7 mouse cellular contexts compared by ENCODE assay signal in genomic region chr15:98870179-98871069, GRCm38 (mm10). TPM values are rescaled to one million over a fixed set of nuclear protein-coding genes. Genes with fewer than 3 reads are reported as not detected.
DNase-seq lines count a peak whose midpoint lies in the region; ATAC-seq and TF ChIP-seq lines count a peak whose summit lies in the region.

No protein-coding gene starts in this region.

- H3K4me1 ChIP-seq in MEL (ENCODE audit: control insufficient read depth in 1 of 2, insufficient read depth in 2 of 2, low read length in 2 of 2), result peaks cover 14 to 21% of the 10 kb centered on the region in 2 experiments
- peaks cover 6% of the 10 kb centered on the region; the same call in 1 of the 2 replicates for H3K4me1 ChIP-seq in embryonic fibroblast, embryonic 13.5 days (ENCODE audit: control insufficient read depth, insufficient read depth, low read length)
- H3K4me1 ChIP-seq in hindbrain, embryonic 10.5 days (replicated peaks), result peaks cover 48% of the 10 kb centered on the region
- H3K4me1 ChIP-seq in limb, embryonic 12.5 days (replicated peaks), result peaks cover 33% of the 10 kb centered on the region
- H3K4me1 ChIP-seq in midbrain, embryonic 16.5 days (ENCODE audit: control insufficient read depth, insufficient read depth, low read length), result peaks cover 39% of the 10 kb centered on the region

- peaks cover 66% of the 10 kb centered on the region for H3K79me2 ChIP-seq in MEL (ENCODE audit: control insufficient read depth, insufficient read depth, low read length, poor library complexity)

- peak; percentile 48 for DNase-seq in A20 (ENCODE audit: low read depth, low spot score)
- peak; percentile 54 for DNase-seq in MEL (ENCODE audit: low read depth, low spot score)
- DNase-seq in hindbrain, embryonic 10.5 days (ENCODE audit: low spot score), result peak; percentile 38
- DNase-seq in frontal cortex, postnatal 25 days (ENCODE audit: low spot score in 2 of 2), result no peak

- TF ChIP-seq EP300 in MEL (IDR thresholded peaks at IDR 0.05; ENCODE audit: low read depth in 1 of 2, low read length in 2 of 2), result no peak

- peaks cover 2 to 23% of the 10 kb centered on the region in 2 experiments; a peak in 3 of 4 replicates for H3K36me3 ChIP-seq in MEL (ENCODE audit: control insufficient read depth in 1 of 2, insufficient read depth in 2 of 2, low read length in 2 of 2)
- H3K36me3 ChIP-seq in hindbrain, embryonic 10.5 days, result peaks cover 31% of the 10 kb centered on the region
- peaks cover 14% of the 10 kb centered on the region for H3K36me3 ChIP-seq in limb, embryonic 12.5 days
- peaks cover 7% of the 10 kb centered on the region for H3K36me3 ChIP-seq in midbrain, embryonic 16.5 days (ENCODE audit: control insufficient read depth, insufficient read depth, low read length)

- TF ChIP-seq CTCF in MEL (IDR thresholded peaks at IDR 0.05 in 2 of 3, conservative IDR thresholded peaks at IDR 0.05 in 1 of 3; ENCODE audit: control insufficient read depth in 1 of 3, insufficient read depth in 1 of 3, low read depth in 2 of 3, low read length in 3 of 3, poor library complexity in 1 of 3, severe bottlenecking in 1 of 3), result no peak
- no peak for TF ChIP-seq CTCF in embryonic fibroblast, embryonic 13.5 days (IDR thresholded peaks at IDR 0.05; ENCODE audit: borderline replicate concordance, insufficient read depth, low read length)

- peak overlapping the region; percentile 86 for H3K27ac ChIP-seq in MEL (ENCODE audit: control insufficient read depth, low read depth, low read length)
- peak overlapping the region; percentile 23; the same call in 1 of the 2 replicates for H3K27ac ChIP-seq in embryonic fibroblast, embryonic 13.5 days (ENCODE audit: insufficient read depth, low read length)
- H3K27ac ChIP-seq in hindbrain, embryonic 10.5 days, result peak overlapping the region; percentile 99
- peak overlapping the region; percentile 99; the same call in 1 of the 2 replicates for H3K27ac ChIP-seq in limb, embryonic 12.5 days
- H3K27ac ChIP-seq in midbrain, embryonic 16.5 days (ENCODE audit: low read length), result peak overlapping the region; percentile 99

- 0 out of 4 replicates have a peak, but pooled peaks of 1 of the 2 experiments have one; percentile 10 for TF ChIP-seq POLR2A in MEL (IDR thresholded peaks at IDR 0.05; ENCODE audit: control insufficient read depth in 1 of 2, insufficient read depth in 1 of 2, low read depth in 1 of 2, low read length in 2 of 2, poor library complexity in 1 of 2)
- no peak; the same call in 1 of the 2 replicates for TF ChIP-seq POLR2A in embryonic fibroblast, embryonic 13.5 days (IDR thresholded peaks at IDR 0.05; ENCODE audit: low read depth, low read length)

- WGBS in hindbrain, embryonic 10.5 days, result under 1% methylated on average over 16 of the region's 16 CpGs
- WGBS in limb, embryonic 12.5 days, result under 1% methylated on average over 15 of the region's 16 CpGs
- WGBS in midbrain, embryonic 16.5 days, result under 1% methylated on average over 15 of the region's 16 CpGs

- H3K27me3 ChIP-seq in MEL (ENCODE audit: control insufficient read depth in 1 of 2, insufficient read depth in 2 of 2, low read length in 2 of 2), result no peaks in the 10 kb centered on the region
- H3K27me3 ChIP-seq in hindbrain, embryonic 10.5 days (ENCODE audit: insufficient read depth, poor library complexity, severe bottlenecking), result no peaks in the 10 kb centered on the region
- no peaks in the 10 kb centered on the region for H3K27me3 ChIP-seq in limb, embryonic 12.5 days
- no peaks in the 10 kb centered on the region for H3K27me3 ChIP-seq in midbrain, embryonic 16.5 days (ENCODE audit: control insufficient read depth, insufficient read depth, low read depth, low read length)

- H3K9me3 ChIP-seq in MEL (replicated peaks; ENCODE audit: insufficient read depth, low read length), result no peaks in the 10 kb centered on the region
- H3K9me3 ChIP-seq in hindbrain, embryonic 10.5 days, result no peaks in the 10 kb centered on the region
- H3K9me3 ChIP-seq in limb, embryonic 12.5 days, result no peaks in the 10 kb centered on the region
- no peaks in the 10 kb centered on the region for H3K9me3 ChIP-seq in midbrain, embryonic 16.5 days (replicated peaks; ENCODE audit: control insufficient read depth, low read length, poor library complexity, severe bottlenecking)

- no peak for TF ChIP-seq RAD21 in MEL (IDR thresholded peaks at IDR 0.05; ENCODE audit: low read depth, low read length)

- peak overlapping the region; percentile 78 to 92 for H3K4me3 ChIP-seq in MEL (ENCODE audit: control insufficient read depth in 1 of 2, insufficient read depth in 1 of 2, low read depth in 2 of 2, low read length in 2 of 2)
- peak overlapping the region; percentile 84 for H3K4me3 ChIP-seq in embryonic fibroblast, embryonic 13.5 days (ENCODE audit: insufficient read depth, low read length)
- H3K4me3 ChIP-seq in hindbrain, embryonic 10.5 days, result peak overlapping the region; percentile 99
- peak overlapping the region; percentile 95 for H3K4me3 ChIP-seq in limb, embryonic 12.5 days (replicated peaks)
- peak overlapping the region; percentile 98 for H3K4me3 ChIP-seq in midbrain, embryonic 16.5 days (ENCODE audit: low read depth, low read length)

- H3K9ac ChIP-seq in MEL (ENCODE audit: control insufficient read depth, low read depth, low read length, poor library complexity, severe bottlenecking), result peak overlapping the region; percentile 96
- peak overlapping the region; percentile 98 for H3K9ac ChIP-seq in limb, embryonic 12.5 days (replicated peaks)
- H3K9ac ChIP-seq in midbrain, embryonic 16.5 days (ENCODE audit: low read depth, low read length), result peak overlapping the region; percentile 97

- H3K4me2 ChIP-seq in limb, embryonic 12.5 days, result peak overlapping the region; percentile 99
- H3K4me2 ChIP-seq in midbrain, embryonic 16.5 days (ENCODE audit: low read length), result peak overlapping the region; percentile 100

- no peak for ATAC-seq in limb, embryonic 12.5 days (ENCODE audit: insufficient number of reproducible peaks, insufficient read depth, low FRiP score, low TSS enrichment, low read depth)
- ATAC-seq in midbrain, embryonic 16.5 days, result no peak

TF ChIP-seq in MEL, 35 proteins besides CTCF, POLR2A, EP300 and RAD21 (continues in another document):
- TF ChIP-seq POLR2AphosphoS2 (IDR thresholded peaks at IDR 0.05; ENCODE audit: low read length), result no peak
- TF ChIP-seq KAT2A (conservative IDR thresholded peaks at IDR 0.05; ENCODE audit: low read depth, low read length), result no peak
- TF ChIP-seq E2F4 (IDR thresholded peaks at IDR 0.05; ENCODE audit: borderline replicate concordance, low read depth, low read length), result no peak
- peak; percentile 27; the same call in 1 of the 2 replicates for TF ChIP-seq SIN3A (IDR thresholded peaks at IDR 0.05; ENCODE audit: low read length)

RNA-seq across cellular contexts. Expression of gene Kmt2d, which starts 0.6 kb away (rescaled TPM):
- total RNA-seq in MEL (2012; rRNA removed), result 12.5 and 15.4 TPM in 2 replicates
- 10 to 100 TPM; 42.0 to 47.7 TPM for polyA plus RNA-seq in MEL (2012; ENCODE audit: insufficient read depth in 1 of 2, insufficient read length in 2 of 2, low read depth in 1 of 2, low replicate concordance in 2 of 2, missing spikeins in 1 of 2)
- polyA plus RNA-seq in embryonic fibroblast, embryonic 13.5 days (2011; ENCODE audit: insufficient read length, low read depth, missing spikeins), result 28.0 and 31.5 TPM in 2 replicates
- 10.2 and 11.2 TPM in 2 replicates for polyA plus RNA-seq in hindbrain, embryonic 10.5 days (2016; fragmentation: Nextera tagmentation; extraction: Ambion mirVana)
- 13.0 and 14.4 TPM in 2 replicates for polyA plus RNA-seq in limb, embryonic 12.5 days (2016; fragmentation: Nextera tagmentation; extraction: Ambion mirVana)
- polyA plus RNA-seq in midbrain, embryonic 16.5 days (2015; fragmentation: Nextera tagmentation; extraction: Ambion mirVana), result 10.1 and 11.8 TPM in 2 replicates

RNA-seq across cellular contexts. Expression of gene Rhebl1, which starts 23.9 kb away (rescaled TPM):
- 9.4 and 10.1 TPM in 2 replicates for total RNA-seq in MEL (2012; rRNA removed)
- polyA plus RNA-seq in MEL (2012; ENCODE audit: insufficient read depth in 1 of 2, insufficient read length in 2 of 2, low read depth in 1 of 2, low replicate concordance in 2 of 2, missing spikeins in 1 of 2), result 10 to 100 TPM in 1 of 2 experiments, not detected in 1; 16.6 TPM
- 6.0 and 7.8 TPM in 2 replicates for polyA plus RNA-seq in embryonic fibroblast, embryonic 13.5 days (2011; ENCODE audit: insufficient read length, low read depth, missing spikeins)
- 21.0 and 25.7 TPM in 2 replicates for polyA plus RNA-seq in hindbrain, embryonic 10.5 days (2016; fragmentation: Nextera tagmentation; extraction: Ambion mirVana)
- polyA plus RNA-seq in limb, embryonic 12.5 days (2016; fragmentation: Nextera tagmentation; extraction: Ambion mirVana), result 23.9 and 25.8 TPM in 2 replicates
- 37.2 and 38.7 TPM in 2 replicates for polyA plus RNA-seq in midbrain, embryonic 16.5 days (2015; fragmentation: Nextera tagmentation; extraction: Ambion mirVana)

RNA-seq across cellular contexts. Expression of gene Dhh, which starts 27.9 kb away (rescaled TPM):
- total RNA-seq in MEL (2012; rRNA removed), result 0.12 TPM in 1 of 2 replicates, not detected in the other
- not detected for polyA plus RNA-seq in MEL (2012; ENCODE audit: insufficient read depth in 1 of 2, insufficient read length in 2 of 2, low read depth in 1 of 2, low replicate concordance in 2 of 2, missing spikeins in 1 of 2)
- 0.14 and 0.27 TPM in 2 replicates for polyA plus RNA-seq in embryonic fibroblast, embryonic 13.5 days (2011; ENCODE audit: insufficient read length, low read depth, missing spikeins)
- 0.42 and 0.46 TPM in 2 replicates for polyA plus RNA-seq in hindbrain, embryonic 10.5 days (2016; fragmentation: Nextera tagmentation; extraction: Ambion mirVana)
- 0.52 and 0.74 TPM in 2 replicates for polyA plus RNA-seq in limb, embryonic 12.5 days (2016; fragmentation: Nextera tagmentation; extraction: Ambion mirVana)
- polyA plus RNA-seq in midbrain, embryonic 16.5 days (2015; fragmentation: Nextera tagmentation; extraction: Ambion mirVana), result 0.36 and 0.39 TPM in 2 replicates

RNA-seq across cellular contexts. Expression of gene Prkag1, which starts 39.1 kb away (rescaled TPM):
- 122 and 126 TPM in 2 replicates for total RNA-seq in MEL (2012; rRNA removed)
- 100 to 1,000 TPM; 141 to 348 TPM for polyA plus RNA-seq in MEL (2012; ENCODE audit: insufficient read depth in 1 of 2, insufficient read length in 2 of 2, low read depth in 1 of 2, low replicate concordance in 2 of 2, missing spikeins in 1 of 2)
- polyA plus RNA-seq in embryonic fibroblast, embryonic 13.5 days (2011; ENCODE audit: insufficient read length, low read depth, missing spikeins), result 94.2 and 101 TPM in 2 replicates
- polyA plus RNA-seq in hindbrain, embryonic 10.5 days (2016; fragmentation: Nextera tagmentation; extraction: Ambion mirVana), result 88.7 and 89.0 TPM in 2 replicates
- 81.4 and 88.4 TPM in 2 replicates for polyA plus RNA-seq in limb, embryonic 12.5 days (2016; fragmentation: Nextera tagmentation; extraction: Ambion mirVana)
- 72.9 and 73.1 TPM in 2 replicates for polyA plus RNA-seq in midbrain, embryonic 16.5 days (2015; fragmentation: Nextera tagmentation; extraction: Ambion mirVana)

RNA-seq across cellular contexts. Expression of gene Lmbr1l, which starts 47.6 kb away (rescaled TPM):
- total RNA-seq in MEL (2012; rRNA removed), result 7.0 and 13.5 TPM in 2 replicates
- 10 to 100 TPM in 1 of 2 experiments, not detected in 1; 17.3 TPM for polyA plus RNA-seq in MEL (2012; ENCODE audit: insufficient read depth in 1 of 2, insufficient read length in 2 of 2, low read depth in 1 of 2, low replicate concordance in 2 of 2, missing spikeins in 1 of 2)
- polyA plus RNA-seq in embryonic fibroblast, embryonic 13.5 days (2011; ENCODE audit: insufficient read length, low read depth, missing spikeins), result 11.3 and 14.7 TPM in 2 replicates
- polyA plus RNA-seq in hindbrain, embryonic 10.5 days (2016; fragmentation: Nextera tagmentation; extraction: Ambion mirVana), result 22.3 and 25.5 TPM in 2 replicates
- polyA plus RNA-seq in limb, embryonic 12.5 days (2016; fragmentation: Nextera tagmentation; extraction: Ambion mirVana), result 23.4 and 24.1 TPM in 2 replicates
- polyA plus RNA-seq in midbrain, embryonic 16.5 days (2015; fragmentation: Nextera tagmentation; extraction: Ambion mirVana), result 27.9 and 33.5 TPM in 2 replicates

Comparison
In these comparisons a context has a peak if more than half of its experiments do, and no peak if none do; other contexts are left out.
1. DNase-seq: peak in A20 (single experiment), MEL (single experiment) and hindbrain, embryonic 10.5 days (single experiment); none in frontal cortex, postnatal 25 days (0 of 2).
2. H3K27ac ChIP-seq: peak in every context shown above with its lines; median percentile 99 in hindbrain, embryonic 10.5 days; 99 in limb, embryonic 12.5 days; 99 in midbrain, embryonic 16.5 days; 86 in MEL; 23 in embryonic fibroblast, embryonic 13.5 days.
3. Peak in every context shown above with its lines, with median percentiles within 50 percentile points of each other: H3K4me3 ChIP-seq and H3K9ac ChIP-seq.